Mouse (Mus musculus) limb, embryonic 12.5 days (tissue): ENCODE measurements around the gene Tubb3. TPM values are rescaled to one million over a fixed set of nuclear protein-coding genes. Genes with fewer than 3 reads are reported as not detected.
"Not testable (repeated sequence)": the region's sequence is repeated elsewhere in the genome, so short reads cannot be mapped to it uniquely, and the experiment has no call there.

Source experiments
- ATAC-seq: fragments of 200-750 bp; cut with Nextera tagmentation; 2 replicates; pipeline ENCODE4 v1.8.0; 2017; ENCODE audit warnings: low read depth, moderate TSS enrichment; ENCODE audit not compliant: insufficient number of reproducible peaks, insufficient read depth, low FRiP score, low TSS enrichment
- H3K27ac ChIP-seq: fragments of 300-500 bp; sonication (generic); 2 replicates; pipeline ENCODE4 v1.5.1; 2016; ENCODE audit warnings: mild to moderate bottlenecking, moderate library complexity
- H3K27me3 ChIP-seq: fragments of 300-500 bp; sonication (generic); 2 replicates; pipeline ENCODE4 v1.6.1; 2016; ENCODE audit warnings: mild to moderate bottlenecking, moderate library complexity
- H3K36me3 ChIP-seq: fragments of 300-500 bp; sonication (generic); 2 replicates; pipeline ENCODE4 v1.6.1; 2016; ENCODE audit warnings: mild to moderate bottlenecking, moderate library complexity
- H3K4me1 ChIP-seq: fragments of 300-500 bp; sonication (generic); replicated peaks from 2 replicates; pipeline ENCODE4 v1.6.1; 2016
- H3K4me2 ChIP-seq: fragments of 300-500 bp; sonication (generic); 2 replicates; pipeline ENCODE4 v1.6.1; 2016; ENCODE audit warnings: mild to moderate bottlenecking, moderate library complexity
- H3K4me3 ChIP-seq: fragments of 300-500 bp; sonication (generic); replicated peaks from 2 replicates; pipeline ENCODE4 v1.5.1; 2016; ENCODE audit warnings: mild to moderate bottlenecking
- H3K9ac ChIP-seq: fragments of 300-500 bp; sonication (generic); replicated peaks from 2 replicates; pipeline ENCODE4 v1.6.1; 2016; ENCODE audit warnings: mild to moderate bottlenecking, moderate library complexity
- H3K9me3 ChIP-seq: fragments of 300-500 bp; sonication (generic); 2 replicates; pipeline ENCODE4 v1.6.1; 2016; ENCODE audit warnings: mild to moderate bottlenecking, moderate library complexity
- WGBS: fragments of 180-500 bp; shearing (Covaris S2); methylation state at CpG from one replicate; pipeline ENCODE4 v1.1.7; 2016; 5-methylcytosine and 5-hydroxymethylcytosine counted together
- polyA plus RNA-seq: library from polyadenylated mRNA; unstranded; fragments of >200 nt; fragmentation: Nextera tagmentation; extraction: Ambion mirVana; gene quantifications from 2 replicates; pipeline ENCODE4 v1.2.1, GENCODE M21; 2016

The Tubb3 gene
- polyA plus RNA-seq, 1 experiment from 2014 or later, result 14.4 TPM

DNA sequence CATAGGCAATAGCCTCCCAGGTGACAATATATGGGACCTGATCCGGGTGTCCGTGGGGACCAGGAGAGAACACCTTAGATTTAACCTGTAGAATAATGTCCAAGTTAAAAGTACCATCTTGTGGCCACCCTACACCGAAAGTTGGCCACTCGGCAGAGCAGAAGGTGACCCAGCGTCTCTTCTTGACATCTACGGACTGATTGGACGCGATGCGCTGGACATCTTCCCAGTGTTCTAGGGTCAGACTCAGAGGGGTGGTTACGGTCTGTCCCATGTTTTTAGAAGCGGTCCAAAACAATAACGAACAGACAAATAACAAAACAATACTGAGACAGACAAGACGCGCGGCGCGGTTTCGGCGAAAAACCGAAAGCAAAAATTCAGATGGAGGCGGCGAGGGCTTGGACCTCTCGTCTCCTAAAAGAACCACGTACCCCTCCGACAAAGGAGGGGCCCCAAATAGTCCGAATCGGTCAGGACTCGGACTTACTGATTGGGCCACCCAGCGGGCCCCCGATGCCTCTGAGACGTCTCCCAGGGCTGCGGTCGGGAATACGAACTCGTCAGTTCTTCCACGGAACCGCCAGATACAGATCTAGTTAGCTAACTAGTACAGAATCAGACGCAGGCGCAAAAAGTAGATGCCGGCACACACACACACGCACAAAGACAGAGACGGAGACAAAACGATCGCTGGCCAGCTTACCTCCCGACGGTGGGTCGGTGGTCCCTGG is 22.2 kb downstream of the Tubb3 start:
- not testable (repeated sequence) for H3K4me1 ChIP-seq, H3K9ac ChIP-seq, H3K27me3 ChIP-seq, ATAC-seq, H3K4me2 ChIP-seq, H3K36me3 ChIP-seq, H3K27ac ChIP-seq, H3K4me3 ChIP-seq
- 96% methylated on average over 47 of the region's 47 CpGs for WGBS
- peaks cover 54% of the 10 kb centered on the region for H3K9me3 ChIP-seq

DNA sequence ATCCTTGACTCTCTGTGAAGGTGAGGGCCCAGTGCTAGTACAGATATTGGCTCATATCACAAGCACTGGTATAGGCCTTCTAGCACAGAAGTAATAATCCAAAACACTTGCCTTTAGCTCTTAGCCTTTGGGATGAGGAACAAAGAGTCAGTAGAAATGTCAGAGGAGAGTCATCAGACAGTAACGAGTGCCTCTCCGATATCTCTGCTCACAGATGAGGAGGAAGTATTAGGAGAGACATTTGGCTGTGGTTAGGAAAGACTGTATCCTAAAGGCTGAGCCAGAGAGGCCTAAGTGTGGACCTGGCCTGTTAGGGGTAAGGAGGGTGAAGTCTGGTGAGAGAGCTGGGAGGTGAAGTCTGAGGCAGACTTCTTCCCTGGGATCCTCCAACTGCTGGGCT is 30.6 kb downstream of the Tubb3 start:
- no peak overlapping the region for H3K4me3 ChIP-seq
- no peaks in the 10 kb centered on the region for H3K27me3 ChIP-seq
- ATAC-seq, result no peak
- H3K9ac ChIP-seq, result no peak overlapping the region
- H3K4me2 ChIP-seq, result no peak overlapping the region
- 87% methylated on average over 2 of the region's 2 CpGs for WGBS
- no peaks in the 10 kb centered on the region for H3K9me3 ChIP-seq
- peaks cover 15% of the 10 kb centered on the region; the same call in 1 of the 2 replicates for H3K36me3 ChIP-seq
- no peak overlapping the region for H3K27ac ChIP-seq
- peaks cover 8% of the 10 kb centered on the region for H3K4me1 ChIP-seq

DNA sequence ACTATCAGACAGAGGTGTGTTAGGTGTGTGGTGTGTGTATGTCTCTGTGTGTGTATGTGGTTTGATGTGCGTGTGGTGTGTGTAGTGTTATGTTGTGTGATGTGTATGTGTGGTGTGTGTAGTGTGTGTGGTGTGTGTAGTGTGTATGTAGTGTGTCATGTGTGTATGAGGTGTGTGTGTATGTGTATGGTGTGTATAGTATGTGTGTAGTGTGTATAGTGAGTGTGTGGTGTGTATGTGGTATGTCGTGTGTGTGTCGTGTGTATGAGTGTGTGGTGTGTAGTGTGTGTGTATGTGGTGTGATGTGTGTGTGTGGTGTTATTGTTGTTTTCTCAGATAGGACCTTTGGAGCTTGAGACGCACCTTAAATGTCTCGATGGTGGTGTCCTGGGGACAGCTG is 31.1 kb downstream of the Tubb3 start:
- no peak for ATAC-seq
- peak overlapping the region; percentile 74; the same call in 1 of the 2 replicates for H3K4me2 ChIP-seq
- no peaks in the 10 kb centered on the region for H3K27me3 ChIP-seq
- peak overlapping the region; percentile 86; the same call in 1 of the 2 replicates for H3K9ac ChIP-seq
- peak overlapping the region; percentile 65 for H3K4me3 ChIP-seq
- no peaks in the 10 kb centered on the region for H3K9me3 ChIP-seq
- H3K27ac ChIP-seq, result no peak overlapping the region
- WGBS, result 84% methylated on average over 5 of the region's 5 CpGs
- H3K4me1 ChIP-seq, result peaks cover 8% of the 10 kb centered on the region
- peaks cover 15% of the 10 kb centered on the region; the same call in 1 of the 2 replicates for H3K36me3 ChIP-seq

DNA sequence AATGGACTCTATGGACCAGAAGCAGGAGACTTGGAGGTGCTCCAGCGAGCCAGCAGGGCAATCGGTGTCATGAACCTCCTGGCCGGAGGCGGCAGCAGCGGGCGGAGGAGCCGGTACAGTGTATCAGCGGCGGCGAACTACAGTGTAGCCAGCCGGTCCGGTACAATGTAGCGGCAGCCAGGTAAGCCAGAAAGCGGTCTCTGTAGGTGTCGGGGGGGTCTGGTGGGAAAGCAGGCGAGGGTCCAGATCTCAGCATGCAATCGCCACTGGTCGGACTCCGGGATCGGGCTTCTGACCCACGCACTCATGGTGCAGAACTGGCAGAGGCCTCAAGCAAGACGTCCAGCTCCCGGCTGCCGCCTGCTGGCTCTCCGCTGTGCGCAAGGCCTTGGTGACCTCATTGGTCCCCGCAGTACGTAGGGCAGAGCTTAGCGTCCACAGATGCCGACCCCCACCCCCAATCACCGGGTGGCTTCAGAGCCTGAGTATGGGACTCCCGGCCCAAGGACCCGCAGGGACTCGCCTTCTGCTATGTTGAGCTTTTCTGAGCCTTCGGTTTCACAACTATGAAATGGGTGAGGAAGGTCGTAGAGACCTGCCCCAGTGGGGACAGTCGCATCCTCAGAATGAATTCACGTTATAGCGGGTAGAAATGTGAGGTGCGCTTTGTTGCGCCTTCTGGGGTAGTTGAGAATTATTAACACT is 31.8 kb downstream of the Tubb3 start:
- WGBS, result under 1% methylated on average over 41 of the region's 41 CpGs
- Histone ChIP-seq H3K9me3 (no peaks in the 10 kb centered on the region), H3K36me3 (peaks cover 18% of the 10 kb centered on the region; the same call in 1 of the 2 replicates), H3K27ac (peak overlapping the region; percentile 84), H3K4me1 (peaks cover 8% of the 10 kb centered on the region), H3K4me2 (peak overlapping the region; percentile 74), H3K4me3 (peak overlapping the region; percentile 65), H3K9ac (peak overlapping the region; percentile 86), H3K27me3 (no peaks in the 10 kb centered on the region)
- ATAC-seq, result peak; percentile 91

DNA sequence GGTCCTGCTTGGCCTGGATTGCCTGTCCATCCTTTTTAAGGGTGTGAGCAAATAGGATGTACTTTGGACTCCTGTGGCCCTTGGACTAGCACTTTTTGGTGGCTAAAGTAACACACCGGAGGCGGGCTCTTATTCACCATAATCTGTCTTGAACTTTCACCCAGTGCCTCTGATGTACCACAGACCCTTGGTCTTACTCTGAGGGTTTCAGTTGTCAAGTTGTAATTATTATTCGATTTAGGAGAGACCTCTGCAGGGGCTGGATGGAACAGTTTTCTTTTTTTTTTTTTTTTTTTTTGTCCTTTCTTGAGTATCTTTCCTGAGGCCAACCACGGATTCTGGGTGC is 32.3 kb downstream of the Tubb3 start:
- Histone ChIP-seq H3K36me3 (peaks cover 18% of the 10 kb centered on the region; the same call in 1 of the 2 replicates), H3K4me3 (peak overlapping the region; percentile 65), H3K9me3 (no peaks in the 10 kb centered on the region), H3K27ac (no peak overlapping the region), H3K27me3 (no peaks in the 10 kb centered on the region), H3K9ac (peak overlapping the region; percentile 86), H3K4me2 (peak overlapping the region; percentile 74), H3K4me1 (peaks cover 8% of the 10 kb centered on the region)
- WGBS, result 40% methylated on average over 4 of the region's 4 CpGs
- ATAC-seq, result no peak

DNA sequence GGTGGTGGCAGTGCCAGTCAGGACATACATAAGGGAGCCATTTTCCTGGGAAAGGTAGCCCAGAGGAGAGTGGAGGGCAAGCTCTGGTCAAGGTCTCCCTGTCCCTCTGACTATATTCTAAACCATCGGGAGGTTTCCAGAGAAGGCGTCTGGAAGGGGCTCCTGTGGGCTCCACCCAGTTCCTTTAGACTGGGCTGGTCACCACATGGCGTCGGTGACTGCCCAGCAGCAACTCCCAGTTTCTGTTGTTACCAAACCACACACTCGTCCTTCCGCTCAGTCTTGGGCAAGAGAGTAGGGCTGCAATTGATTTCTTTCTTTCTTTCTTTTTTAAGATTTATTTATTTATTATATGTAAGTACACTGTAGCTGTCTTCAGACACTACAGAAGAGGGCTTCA is 32.9 kb downstream of the Tubb3 start:
- H3K9me3 ChIP-seq, result no peaks in the 10 kb centered on the region
- no peaks in the 10 kb centered on the region for H3K27me3 ChIP-seq
- H3K36me3 ChIP-seq, result peaks cover 24% of the 10 kb centered on the region
- ATAC-seq, result no peak
- H3K4me2 ChIP-seq, result peak overlapping the region; percentile 74
- H3K4me3 ChIP-seq, result peak overlapping the region; percentile 65; the same call in 1 of the 2 replicates
- WGBS, result 84% methylated on average over 6 of the region's 6 CpGs
- H3K4me1 ChIP-seq, result peaks cover 8% of the 10 kb centered on the region
- no peak overlapping the region for H3K9ac ChIP-seq
- H3K27ac ChIP-seq, result no peak overlapping the region

DNA sequence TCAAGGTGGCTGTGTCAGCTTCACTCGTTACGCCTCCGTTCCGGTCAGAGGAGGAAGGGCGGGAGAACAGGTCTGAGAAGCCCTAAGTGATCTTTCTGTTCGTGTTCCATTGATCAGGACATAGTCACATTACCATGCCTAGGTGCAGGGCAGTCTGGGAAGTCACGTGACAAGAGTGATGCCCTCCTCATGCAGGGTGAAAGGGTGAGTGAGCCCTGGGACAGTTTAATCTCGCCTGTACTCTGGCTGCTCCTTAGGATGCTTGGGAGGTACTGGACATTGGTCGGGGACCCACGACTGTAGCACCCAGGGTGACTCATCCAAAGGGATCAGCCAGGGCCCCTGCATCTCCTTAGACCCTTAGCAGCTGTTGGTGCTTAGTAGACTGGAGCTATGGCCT is 34.8 kb downstream of the Tubb3 start:
- peaks cover 40% of the 10 kb centered on the region for H3K36me3 ChIP-seq
- no peaks in the 10 kb centered on the region for H3K27me3 ChIP-seq
- no peak overlapping the region for H3K4me3 ChIP-seq
- 91% methylated on average over 10 of the region's 10 CpGs for WGBS
- H3K4me1 ChIP-seq, result peaks cover 8% of the 10 kb centered on the region
- no peaks in the 10 kb centered on the region for H3K9me3 ChIP-seq
- H3K27ac ChIP-seq, result no peak overlapping the region
- H3K4me2 ChIP-seq, result no peak overlapping the region
- ATAC-seq, result no peak
- no peak overlapping the region for H3K9ac ChIP-seq

DNA sequence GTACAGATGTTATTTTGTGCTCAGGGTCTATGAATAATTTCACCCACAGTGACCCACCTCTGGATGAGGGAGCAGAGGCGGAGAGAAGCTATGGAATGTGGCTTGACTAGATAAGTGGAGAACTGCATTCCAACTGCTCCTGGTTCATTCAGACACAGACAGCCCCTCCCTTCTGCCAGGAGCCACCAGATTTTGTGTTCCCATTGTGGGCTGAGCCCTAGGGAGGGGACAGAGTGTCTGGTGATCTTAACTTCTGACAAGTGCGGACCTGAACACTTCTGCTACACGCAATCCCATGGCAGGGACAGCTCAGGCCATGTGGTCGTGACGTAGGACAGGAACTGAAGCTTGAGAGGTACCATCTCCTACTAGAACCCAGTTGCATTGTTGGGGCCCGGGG is 35.6 kb downstream of the Tubb3 start:
- H3K4me1 ChIP-seq, result peaks cover 8% of the 10 kb centered on the region
- no peak overlapping the region for H3K4me2 ChIP-seq
- H3K27me3 ChIP-seq, result no peaks in the 10 kb centered on the region
- peaks cover 48% of the 10 kb centered on the region for H3K36me3 ChIP-seq
- WGBS, result 83% methylated on average over 6 of the region's 6 CpGs
- no peak overlapping the region for H3K4me3 ChIP-seq
- H3K27ac ChIP-seq, result no peak overlapping the region
- ATAC-seq, result no peak
- H3K9me3 ChIP-seq, result no peaks in the 10 kb centered on the region
- no peak overlapping the region for H3K9ac ChIP-seq

DNA sequence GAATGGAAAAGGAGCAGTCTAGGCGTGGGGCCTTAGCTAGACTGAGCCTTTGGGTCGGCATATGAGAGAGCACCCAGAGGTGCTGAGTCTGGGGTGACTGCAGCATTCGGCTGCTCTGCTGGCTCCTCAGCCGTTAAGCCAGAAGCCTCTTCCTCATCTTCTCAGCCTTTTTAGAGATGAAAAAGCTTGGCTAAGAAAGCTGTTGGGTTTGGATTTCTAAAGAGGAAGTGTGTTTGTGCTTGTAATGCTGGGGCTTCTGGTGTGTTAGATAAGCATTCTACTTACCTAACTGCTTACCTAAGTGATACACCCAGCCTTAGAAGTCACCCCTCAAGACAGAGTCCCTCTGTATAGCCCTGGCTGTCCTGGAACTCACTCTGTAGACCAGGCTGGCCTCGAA is 39.6 kb downstream of the Tubb3 start:
- Histone ChIP-seq H3K4me3 (no peak overlapping the region), H3K9me3 (no peaks in the 10 kb centered on the region), H3K4me1 (no peaks in the 10 kb centered on the region), H3K9ac (peak overlapping the region; percentile 23; the same call in 1 of the 2 replicates), H3K36me3 (peaks cover 78% of the 10 kb centered on the region), H3K4me2 (no peak overlapping the region), H3K27ac (no peak overlapping the region), H3K27me3 (no peaks in the 10 kb centered on the region)
- 93% methylated on average over 5 of the region's 5 CpGs for WGBS
- no peak for ATAC-seq

DNA sequence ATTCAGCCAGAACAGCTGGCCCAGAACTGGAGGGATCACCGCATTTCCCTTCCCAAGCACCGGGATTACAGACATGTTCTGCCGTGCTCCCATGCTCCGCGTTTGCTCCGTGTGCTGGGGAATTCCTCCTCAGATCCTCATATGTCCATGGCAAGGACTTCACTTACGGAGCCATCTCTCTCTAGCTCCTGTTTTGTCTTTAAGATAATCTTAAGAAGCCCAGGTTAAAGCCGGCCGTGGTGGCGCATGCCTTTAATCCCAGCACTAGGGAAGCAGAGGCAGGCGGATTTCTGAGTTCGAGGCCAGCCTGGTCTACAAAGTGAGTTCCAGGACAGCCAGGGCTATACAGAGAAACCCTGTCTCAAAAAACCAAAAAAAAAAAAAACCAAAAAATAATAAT is 40.5 kb downstream of the Tubb3 start:
- H3K4me2 ChIP-seq, H3K27me3 ChIP-seq, H3K9me3 ChIP-seq, H3K4me3 ChIP-seq, H3K27ac ChIP-seq, ATAC-seq, H3K4me1 ChIP-seq, H3K9ac ChIP-seq: not testable (repeated sequence)
- peaks cover 80% of the 10 kb centered on the region for H3K36me3 ChIP-seq
- 93% methylated on average over 12 of the region's 12 CpGs for WGBS

DNA sequence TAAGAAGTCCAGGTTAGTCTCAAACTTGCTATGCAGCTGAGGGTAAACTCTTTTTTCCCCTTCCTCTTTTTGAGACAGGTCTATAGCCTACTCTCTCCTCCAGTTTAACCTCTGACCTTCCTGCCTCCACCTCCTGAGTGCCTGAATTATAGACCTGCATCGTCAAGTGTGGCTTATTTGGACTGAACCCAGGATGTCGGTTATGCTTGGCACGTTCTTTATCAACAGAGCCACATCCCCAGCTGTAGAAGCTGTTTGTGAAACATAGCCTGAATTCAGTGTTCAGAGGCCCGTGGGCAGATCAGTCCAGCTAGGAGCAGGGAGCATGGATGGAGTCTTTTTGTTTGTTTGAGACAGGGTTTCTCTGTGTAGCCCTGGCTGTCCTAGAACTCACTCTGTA is 40.9 kb downstream of the Tubb3 start:
- 89% methylated on average over 4 of the region's 4 CpGs for WGBS
- Histone ChIP-seq H3K27me3 (no peaks in the 10 kb centered on the region), H3K9me3 (no peaks in the 10 kb centered on the region), H3K27ac (no peak overlapping the region), H3K4me2 (no peak overlapping the region), H3K4me1 (no peaks in the 10 kb centered on the region), H3K36me3 (peaks cover 84% of the 10 kb centered on the region), H3K9ac (no peak overlapping the region), H3K4me3 (no peak overlapping the region)
- no peak for ATAC-seq
